Mouse (Mus musculus) natural killer cell, adult 2 months (primary cell): Measurements from ENCODE around the gene Gdf5.
"Not testable (repeated sequence)": the region's sequence is repeated elsewhere in the genome, so short reads cannot be mapped to it uniquely, and the experiment has no call there.

ENCODE experiments used
- DNase-seq, 2 experiments: peaks; one replicate each; pipeline ENCODE4 v3.0.0; 2022; ENCODE audit warnings: low spot score in 2 of 2

Gene Gdf5

DNA sequence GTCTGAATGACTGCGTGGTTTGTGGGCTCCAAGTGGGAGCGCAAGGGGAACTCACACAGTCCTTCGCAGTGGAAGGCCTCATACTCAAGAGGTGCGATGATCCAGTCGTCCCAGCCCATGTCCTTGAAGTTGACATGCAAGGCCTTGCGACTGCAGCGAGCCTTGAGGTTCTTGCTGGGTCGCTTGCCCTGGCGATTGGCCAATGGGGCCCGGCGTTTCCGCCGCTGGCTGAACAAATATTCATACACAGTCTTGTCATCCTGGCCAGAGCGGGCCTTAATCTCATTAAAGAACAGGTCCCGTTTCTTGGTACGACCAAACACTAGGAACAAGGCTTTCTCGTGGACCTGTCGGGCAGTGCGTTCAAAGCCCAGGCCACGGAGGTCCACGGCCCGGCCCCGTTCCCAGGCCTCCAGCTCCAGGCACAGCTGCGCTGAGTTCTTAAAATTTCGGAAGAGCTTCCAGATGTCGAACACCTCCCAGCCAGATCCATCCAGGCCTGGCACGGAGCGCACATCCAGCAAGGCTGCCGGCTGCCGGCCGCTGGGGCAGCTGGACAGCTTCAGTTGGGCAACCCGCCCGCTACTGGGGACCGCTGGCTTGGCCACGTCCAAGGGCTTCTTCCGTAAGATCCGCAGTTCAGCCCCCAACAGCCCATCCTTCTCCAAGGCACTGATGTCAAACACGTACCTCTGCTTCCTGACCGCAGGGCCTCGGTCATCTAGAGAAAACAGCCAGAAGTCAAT lies 3.3 kb downstream of the Gdf5 start:
- no peak for DNase-seq

DNA sequence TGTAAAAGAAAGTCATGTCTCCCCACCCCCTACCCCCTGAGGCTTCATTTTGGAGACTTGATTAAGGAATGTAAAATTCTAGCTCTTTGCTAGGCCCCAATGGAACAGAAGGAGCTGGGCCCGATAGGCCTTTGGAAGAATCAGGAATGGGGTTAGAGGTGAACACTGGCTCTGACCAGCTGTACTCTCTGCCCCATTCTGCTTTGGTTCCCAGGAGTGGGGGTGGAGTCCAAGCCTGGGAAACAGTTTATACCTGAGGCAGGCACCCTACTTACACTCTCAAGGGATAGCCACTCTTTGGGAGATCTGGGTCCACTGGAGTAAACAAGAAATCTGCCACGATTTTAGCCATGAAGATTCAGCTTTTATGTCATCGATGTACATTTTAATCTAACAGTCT lies 4.5 kb downstream of the Gdf5 start, which contains the start of gene Gm15557:
Gene Gm15557, plus strand, starts transcription at position 48 of the 400 bp plus-strand sequence.
- DNase-seq: no peak

DNA sequence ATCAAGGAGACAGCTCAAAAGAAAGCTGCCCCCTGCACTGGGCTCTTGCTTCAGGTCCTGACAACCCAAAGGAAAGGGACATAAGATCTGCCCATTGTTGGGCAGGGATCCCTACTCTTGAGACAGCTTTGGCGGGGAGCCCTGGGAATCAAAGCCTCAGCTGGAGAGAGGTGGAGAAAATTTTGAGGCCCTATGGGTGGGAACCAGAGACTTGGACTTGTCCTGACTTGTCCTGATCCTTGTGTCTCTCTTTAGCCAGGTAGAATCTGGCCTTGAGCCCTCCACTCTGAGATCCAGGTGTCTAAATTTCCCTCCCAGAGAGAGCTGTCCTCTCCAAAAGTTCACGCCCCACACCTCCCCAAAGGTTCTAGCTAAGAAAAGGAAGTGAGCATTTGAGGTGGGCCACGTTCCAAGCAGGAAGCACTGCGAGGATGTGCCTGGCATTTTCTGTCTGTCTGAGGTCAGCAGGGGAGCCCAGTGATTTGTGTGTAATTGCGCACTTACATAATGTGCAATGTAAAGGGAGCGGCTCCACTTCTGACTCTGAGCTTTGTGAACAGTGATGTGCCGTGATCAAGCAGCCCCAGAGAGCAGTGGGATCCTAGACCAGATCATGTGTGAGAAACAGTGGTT lies 5.2 kb downstream of the Gdf5 start:
- DNase-seq: no peak

DNA sequence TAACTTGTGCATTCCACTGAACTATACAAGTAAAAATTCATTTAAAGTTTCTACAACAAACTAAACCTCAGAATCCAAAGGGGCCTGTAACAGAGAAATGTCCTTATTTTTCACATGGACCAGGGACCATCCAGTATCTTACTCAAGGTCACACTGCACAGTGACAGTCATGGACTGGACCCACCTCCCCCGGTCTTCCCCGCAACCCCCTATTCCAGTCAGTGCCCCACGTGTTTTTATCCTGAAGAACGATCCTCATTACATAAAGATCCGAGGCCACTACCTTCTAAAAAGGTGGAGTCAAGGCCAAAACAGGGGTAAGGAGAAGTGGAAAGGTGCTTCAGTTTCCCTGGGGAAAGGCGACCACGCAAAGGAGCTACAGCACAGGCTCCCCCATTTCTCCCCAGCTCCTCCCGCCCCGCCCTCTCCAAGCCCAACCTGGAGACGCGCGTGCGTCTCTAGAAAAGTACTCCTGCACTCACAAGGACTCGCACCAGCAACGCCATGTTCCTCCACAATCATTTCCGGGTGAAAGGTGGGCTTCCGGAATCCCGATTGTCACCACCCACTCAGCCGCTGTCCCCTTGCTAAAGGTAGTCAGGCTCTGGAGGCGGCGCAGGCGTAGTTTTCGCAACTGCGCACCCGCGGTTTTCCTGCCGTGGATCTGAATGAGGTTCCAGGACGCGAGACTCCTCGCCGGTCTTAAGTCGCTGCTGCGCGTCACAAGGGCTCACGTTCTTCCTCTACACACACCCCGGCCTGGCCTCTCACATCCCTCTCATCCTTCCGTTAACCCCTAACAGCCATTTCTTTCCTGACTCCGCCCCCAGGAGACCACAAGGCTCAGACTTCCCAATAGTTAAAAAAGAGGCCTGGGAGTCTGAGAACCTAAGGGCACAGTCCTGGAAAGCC lies 15.4 kb downstream of the Gdf5 start, which contains the start of gene Uqcc1:
Gene Uqcc1, minus strand, starts transcription at position 780 of the 912 bp plus-strand sequence.
- DNase-seq: peak; percentile 87 to 90

DNA sequence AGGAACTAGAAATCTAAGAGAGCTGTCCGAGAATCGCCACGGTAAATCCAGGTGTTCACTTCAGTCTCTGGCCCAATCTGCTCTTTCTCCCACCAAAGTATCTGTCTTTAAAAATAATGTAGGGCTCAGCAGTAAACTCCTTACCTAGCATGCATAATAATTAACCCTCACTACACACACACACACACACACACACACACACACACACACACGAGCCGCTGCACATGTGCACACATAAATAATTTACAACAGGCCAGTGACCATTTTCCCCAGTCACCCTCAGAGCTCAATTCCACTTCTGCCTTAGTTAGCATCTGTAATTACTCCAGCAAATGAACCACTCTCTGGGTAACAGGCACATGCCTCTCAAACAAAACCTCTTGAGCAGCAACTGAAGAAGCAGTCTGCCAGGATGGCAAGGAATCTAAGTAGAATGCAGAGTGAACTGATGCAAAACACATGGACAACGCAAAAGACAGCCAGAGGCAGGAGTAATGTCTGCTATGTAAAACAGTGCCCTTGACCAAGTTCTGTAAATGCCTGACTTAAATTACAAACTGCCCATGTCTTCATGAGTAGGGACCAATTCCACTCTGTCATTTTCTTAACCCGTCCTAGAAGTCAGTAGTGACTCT lies 16.3 kb downstream of the Gdf5 start:
- no peak for DNase-seq

DNA sequence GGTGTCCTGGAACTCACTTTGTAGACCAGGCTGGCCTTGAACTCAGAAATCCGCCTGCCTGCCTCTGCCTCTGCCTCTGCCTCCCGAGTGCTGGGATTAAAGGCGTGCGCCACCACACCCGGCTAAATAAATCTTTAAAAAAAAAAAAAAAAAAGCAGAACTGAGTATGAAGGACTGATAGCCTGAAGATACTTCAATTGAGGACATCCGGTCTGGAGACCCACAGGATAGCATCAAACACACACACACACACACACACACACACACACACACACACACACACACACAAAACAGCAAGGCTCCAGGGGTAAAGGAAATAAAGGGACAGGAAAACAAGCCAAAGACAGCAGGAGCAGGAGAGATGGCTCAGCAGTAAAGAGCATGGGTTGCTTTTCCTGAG lies 20.0 kb downstream of the Gdf5 start:
- not testable (repeated sequence) for DNase-seq

DNA sequence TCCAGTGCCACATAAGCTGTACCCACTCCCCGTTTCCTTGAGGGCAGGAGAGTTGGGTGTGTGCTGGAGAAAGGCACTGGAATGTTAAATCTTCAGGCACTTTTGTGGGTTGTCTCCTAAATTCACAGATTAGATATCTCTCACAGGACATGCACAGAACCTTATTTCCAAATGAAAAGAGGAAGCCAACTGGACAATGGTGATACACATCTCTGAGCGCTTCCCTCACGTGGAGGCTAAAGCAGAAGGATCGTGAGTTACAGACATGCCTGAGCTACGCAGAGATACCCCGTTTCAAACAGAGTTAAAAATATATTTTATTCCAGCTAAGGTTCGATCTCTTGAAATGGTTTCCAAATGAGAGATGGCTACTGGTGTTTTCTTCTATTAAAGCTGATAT lies 22.0 kb downstream of the Gdf5 start:
- no peak for DNase-seq

DNA sequence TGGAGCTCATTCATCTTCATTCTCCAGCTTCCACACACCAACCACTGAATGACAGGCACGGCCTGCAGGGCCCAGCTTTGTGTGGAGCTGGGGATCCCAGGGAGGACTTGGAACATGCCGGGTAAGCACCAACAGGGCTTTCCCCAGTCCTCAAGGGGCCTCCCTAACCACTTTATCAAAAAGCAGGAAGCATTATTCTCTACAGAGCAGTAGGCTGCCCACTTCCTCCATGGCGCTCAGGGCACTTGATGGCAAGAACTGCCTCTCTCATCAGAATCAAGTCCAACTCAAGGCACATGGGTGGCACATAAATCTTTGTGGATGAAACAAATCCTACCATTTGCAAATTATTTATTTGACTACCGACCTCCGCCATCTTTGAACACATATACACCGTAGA lies 30.5 kb downstream of the Gdf5 start:
- no peak for DNase-seq

DNA sequence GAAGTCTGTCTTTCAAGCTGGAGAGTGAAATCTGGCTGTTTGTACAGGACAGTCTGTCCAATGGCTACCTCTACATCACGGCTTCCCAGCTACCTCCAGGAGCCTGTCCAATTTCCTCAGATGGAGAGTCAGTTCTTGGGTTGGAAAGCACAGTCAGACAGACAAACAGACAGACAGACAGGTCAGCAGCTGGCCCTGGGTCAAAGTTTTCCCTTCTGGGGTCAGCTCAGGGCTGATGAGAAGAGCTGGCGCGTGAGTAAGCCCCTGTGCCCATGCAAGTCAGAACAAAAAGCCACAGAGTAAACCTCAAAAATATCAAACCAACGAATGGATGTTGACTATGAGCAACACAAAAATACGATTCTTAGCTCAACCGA lies 41.5 kb downstream of the Gdf5 start:
- DNase-seq: no peak

DNA sequence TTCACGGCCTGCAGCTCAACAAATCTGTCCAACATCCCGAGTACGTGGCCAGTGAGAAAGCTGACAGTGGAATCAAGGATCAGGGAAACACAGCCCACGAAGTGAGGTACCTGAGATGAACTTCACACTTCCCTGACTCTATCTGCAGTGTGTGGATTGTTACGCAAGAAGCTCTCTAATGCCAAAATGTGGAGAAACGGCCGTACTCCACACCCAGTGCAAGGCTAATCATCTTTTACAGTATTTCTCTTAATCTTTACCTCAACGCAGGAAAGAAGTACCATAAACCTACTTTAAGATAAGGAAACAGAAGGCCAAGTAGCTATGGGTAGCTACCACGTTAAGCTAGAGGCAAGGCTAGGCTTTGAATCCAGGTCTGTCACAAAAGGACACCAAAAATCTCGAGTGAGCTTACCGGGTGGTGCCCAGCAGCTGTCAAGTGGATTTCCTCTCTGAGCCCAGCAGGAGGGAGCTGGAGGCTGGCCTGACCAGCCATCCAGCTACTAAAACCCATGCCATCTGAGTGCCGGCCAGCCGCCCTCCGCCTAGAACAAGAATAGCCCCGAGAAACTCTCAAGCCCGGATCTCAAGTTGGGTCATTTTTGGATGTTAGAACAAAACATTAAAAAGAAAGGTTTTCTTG lies 42.1 kb downstream of the Gdf5 start:
- DNase-seq: no peak

DNA sequence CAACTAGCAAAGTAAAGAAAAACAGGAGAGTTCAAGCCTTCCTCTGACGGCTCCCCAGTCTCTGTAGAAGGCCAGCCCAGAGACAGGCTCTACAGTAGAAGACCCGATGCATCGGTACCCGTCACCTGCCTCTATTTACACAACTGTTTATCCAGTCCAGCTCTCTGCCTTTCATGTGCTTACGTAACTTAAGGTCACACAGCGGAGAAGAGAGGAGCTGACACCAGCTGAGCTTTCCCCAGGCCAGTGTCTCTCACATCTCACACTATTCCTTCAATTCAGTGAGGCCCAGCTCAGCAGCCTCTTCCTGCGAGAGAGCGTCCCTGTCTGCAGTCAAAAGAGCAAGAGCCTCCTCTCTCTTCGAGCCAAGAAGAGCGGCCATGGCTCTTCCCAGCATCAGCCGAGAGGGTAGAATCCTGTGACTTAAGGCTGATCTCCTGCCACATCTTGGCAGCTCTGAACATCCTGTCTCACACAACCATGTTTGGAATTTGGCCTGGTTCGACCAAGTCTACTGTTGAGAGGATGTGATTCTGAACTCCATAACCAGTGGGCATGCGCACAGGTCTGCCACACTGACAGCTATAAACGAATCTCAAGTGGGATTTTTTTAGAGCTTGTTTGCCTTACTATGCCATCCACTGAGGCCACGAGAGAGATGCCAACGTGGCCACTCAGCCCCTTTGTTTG lies 50.0 kb downstream of the Gdf5 start:
- no peak for DNase-seq

DNA sequence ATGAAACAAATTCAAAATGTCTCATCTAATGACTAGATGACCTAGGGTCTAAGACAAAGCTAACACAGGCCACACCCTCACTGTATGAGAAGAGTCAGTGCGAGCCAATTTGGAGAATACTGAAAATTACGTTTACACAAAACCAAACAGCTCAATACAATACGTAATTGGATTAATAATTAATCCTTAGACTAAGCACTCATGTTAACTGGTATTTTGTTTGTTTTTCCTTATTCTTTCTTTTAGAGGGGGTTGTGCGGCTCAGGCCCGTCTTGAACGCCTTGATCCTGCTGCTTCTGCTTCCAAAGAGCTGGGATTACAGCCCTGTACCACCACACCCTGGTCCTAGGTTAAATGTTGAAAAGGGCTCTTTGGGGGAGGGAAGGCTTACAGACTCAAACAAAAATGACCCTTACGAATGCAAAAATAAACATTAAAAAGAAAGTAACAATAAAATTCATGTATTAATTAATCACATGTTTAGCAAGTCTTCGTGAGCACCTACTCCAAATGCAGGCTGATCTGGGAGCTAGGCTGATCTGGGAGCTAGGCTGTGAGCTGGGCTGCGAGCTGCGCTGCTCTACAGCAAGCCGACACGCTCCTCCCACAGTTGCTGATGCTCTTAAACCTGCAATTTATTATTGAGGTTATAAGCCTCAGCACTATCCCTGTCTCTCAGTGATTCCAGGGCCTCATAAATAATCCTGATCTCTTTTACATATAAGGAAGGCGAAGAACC lies 50.7 kb downstream of the Gdf5 start:
- no peak for DNase-seq
